Mouse (Mus musculus) layer of hippocampus, postnatal 14 days (tissue): ENCODE data around the gene Klhl29. TPM values are rescaled to one million over a fixed set of nuclear protein-coding genes. Genes with fewer than 3 reads are reported as not detected.

Experiments used
- DNase-seq, 2 experiments: peaks; one replicate each; pipeline ENCODE4 v3.0.0; 2021 to 2022; ENCODE audit warnings: low spot score in 2 of 2, mixed read lengths in 1 of 2
- total RNA-seq, 2 experiments: library from RNA; stranded (reverse); gene quantifications; 2 replicates each; pipeline ENCODE4 v1.2.3; 2021

The Klhl29 gene
- total RNA-seq, 2 experiments from 2014 or later = 32.5 to 35.4 TPM

GRCm38 (mm10) chr12:5257174-5257573, 118.3 kb downstream of the Klhl29 start:
- DNase-seq = no peak

- DNase-seq = no peak
Measured at GRCm38 (mm10) chr12:5255079-5255478, 120.4 kb downstream of the Klhl29 start.

GRCm38 (mm10) chr12:5254246-5254982, 121.1 kb downstream of the Klhl29 start:
- no peak for DNase-seq

GRCm38 (mm10) chr12:5253289-5254005, 122.0 kb downstream of the Klhl29 start:
- DNase-seq = no peak

DNA sequence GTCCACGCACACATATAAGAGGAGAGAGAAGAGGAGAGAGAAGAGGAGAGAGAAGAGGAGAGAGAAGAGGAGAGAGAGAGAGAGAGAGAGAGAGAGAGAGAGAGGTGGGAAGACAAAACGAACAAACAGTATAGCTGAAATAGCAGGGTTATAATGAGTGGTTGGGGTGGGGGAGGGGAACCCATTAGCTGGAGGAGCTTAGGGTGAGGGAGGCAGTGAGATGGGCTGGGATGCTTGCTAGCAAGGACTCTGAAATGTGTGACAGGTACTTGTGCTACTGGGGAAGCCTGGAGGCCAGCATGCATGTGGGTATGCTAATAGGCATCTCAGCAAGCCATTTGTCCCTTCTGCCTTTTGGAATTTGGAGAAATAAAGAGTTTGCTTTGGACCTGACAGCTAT, 122.9 kb downstream of the Klhl29 start:
- DNase-seq = no peak

GRCm38 (mm10) chr12:5250042-5250441, 125.4 kb downstream of the Klhl29 start:
- no peak for DNase-seq

DNA sequence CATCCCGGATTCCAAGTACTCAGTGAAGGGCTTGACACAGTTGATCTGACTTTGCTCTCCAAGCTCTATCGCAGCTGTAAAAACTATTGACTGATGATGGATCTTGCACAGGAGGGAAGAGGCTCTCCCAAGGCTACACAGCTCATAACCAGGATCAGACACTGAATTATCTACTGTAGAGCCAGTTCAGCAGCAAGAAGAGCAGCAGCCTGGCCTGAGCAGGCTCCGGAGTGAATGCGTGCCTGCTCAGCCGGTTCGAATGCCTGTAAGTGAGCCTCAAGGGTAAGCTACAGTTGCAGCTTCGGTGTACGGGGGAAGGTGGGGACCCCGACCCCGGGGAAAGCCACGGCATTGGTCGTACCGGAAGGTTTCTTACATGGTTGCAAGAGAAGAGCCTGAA, 126.4 kb downstream of the Klhl29 start:
- DNase-seq = no peak

DNA sequence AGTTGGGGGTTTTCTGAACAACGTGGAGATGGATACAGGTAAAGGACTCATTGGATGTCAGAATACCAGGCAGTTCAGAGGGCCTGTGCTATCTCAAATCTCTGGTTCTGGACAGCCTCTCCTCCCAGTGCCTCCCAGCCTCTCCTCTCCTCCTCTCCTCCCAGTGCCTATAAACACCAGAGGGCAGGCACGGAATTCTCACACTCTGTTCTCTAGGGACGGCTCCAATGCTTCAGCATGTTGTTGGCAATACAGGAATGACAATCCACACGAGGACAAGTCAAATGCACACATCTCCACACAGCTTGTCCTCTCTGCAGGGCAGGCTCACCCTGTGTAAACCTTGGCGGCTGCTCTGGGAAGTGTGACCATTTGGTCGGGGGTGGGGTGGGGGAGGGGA, 128.0 kb downstream of the Klhl29 start:
- no peak for DNase-seq

GRCm38 (mm10) chr12:5246721-5247341, 128.7 kb downstream of the Klhl29 start:
- DNase-seq = peak in 1 of 2 experiments; percentile 73

- DNase-seq = no peak
Measured at GRCm38 (mm10) chr12:5246193-5246621, 129.3 kb downstream of the Klhl29 start.

DNA sequence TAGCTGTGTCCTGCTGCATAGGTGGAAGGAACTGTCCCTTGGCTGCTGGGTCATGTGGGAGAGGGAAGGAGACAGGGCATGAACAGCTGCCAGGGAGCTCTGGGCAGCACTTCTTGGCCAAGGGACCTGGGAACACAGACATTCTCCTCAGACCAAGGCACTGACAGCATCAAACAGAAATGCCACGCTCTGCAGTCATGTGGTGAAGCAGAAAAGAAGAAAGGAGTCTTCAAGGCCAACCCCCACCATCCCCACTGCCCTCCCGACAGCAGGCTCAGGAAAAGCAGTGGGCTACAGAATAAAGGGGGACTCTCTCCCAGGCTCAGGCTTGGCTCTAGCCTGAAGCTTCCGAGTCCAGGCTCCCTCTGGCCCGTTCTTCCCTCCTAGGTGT, 130.3 kb downstream of the Klhl29 start:
- no peak for DNase-seq

DNA sequence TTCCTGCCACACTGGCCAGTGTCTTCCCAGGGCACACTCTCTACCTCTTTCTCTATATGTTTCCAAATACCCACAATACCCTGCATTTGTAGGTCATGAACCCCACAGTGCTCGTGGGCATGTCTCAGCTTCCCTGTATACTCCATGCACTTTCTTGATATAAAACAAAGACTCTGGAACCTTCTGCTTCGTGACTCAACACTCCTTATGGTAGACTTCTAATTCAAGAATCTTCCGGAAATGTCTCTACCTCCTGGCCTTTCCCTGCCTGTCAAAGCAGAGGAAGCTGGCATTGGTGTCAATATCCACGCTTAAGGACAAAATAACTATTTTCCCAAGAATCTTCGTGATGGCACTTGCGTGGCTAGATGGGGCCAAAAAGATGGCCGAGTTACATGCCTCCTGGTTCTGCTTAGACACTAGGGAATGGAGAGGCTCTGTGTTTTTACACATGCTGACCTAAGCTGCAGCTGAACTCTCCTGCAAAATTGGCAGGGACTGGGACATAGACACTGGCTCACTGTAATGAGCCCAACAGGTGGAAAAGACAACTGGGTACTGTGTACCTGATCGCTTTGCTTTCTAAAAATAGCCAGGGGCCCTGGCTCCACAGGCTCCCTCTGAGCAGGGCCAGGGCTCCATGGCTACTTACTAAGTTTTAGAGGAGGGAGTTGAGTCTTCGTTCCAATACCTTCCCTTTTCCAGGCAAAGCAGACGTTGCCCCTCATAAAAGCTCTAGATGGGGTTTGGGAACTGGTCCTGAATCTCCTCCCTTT, 130.9 kb downstream of the Klhl29 start:
- no peak for DNase-seq

DNA sequence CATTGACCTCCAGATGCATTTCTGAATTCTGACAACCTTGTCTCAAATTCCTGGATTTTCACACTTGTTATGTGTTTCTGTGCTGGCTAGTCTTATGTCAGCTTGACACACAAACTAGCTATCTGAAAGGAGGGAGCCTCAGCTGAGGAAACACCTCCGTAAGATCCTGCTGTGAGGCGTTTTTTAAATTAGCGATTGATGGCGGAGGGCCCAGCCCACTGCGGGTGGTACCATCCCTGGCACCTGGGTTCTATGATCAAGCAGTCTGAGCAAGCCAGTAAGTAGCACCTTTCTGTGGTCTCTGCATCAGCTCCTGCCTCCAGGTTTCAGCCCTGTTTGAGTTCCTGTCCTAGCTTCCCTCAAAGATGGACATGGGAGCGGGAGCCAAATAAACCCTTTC, 131.6 kb downstream of the Klhl29 start:
- DNase-seq = no peak

GRCm38 (mm10) chr12:5243449-5243848, 132.0 kb downstream of the Klhl29 start:
- DNase-seq = no peak

DNA sequence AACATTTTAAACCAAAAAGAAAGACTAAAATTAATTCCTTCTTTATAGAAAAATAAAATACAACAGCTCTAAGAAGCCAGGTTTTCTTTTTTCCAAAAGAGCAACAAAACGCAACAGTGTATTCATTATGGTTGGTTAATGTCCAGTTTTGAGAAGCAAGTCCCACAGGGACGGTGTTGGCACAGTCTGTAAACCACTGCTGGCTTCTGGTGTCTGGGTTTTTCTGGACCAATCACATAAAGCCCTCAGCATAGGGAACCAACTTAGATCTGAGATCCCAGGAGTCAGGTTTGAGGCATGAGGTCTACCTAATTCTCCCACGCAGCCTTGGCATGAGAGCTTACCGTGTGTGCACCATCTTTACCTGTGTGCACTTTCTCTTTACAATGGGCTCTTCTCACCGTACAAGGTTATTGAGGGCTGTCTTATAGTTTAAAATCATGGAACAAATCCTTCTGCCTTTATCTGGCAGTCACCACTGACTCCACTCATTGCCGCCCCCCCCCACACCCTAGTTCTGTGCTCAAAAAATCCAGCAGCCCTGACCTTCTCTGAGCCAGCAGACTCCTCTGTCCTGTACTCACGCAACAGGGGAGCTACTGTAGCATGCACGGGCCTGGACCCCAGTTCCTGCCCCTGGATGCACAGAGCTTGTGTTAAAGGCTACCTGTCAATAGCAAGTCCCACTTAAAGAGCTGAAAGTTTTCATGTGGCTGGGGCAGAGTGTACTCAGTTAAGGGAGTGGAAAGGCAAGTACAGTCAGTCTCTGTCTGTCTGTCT, 132.7 kb downstream of the Klhl29 start:
- no peak for DNase-seq

DNA sequence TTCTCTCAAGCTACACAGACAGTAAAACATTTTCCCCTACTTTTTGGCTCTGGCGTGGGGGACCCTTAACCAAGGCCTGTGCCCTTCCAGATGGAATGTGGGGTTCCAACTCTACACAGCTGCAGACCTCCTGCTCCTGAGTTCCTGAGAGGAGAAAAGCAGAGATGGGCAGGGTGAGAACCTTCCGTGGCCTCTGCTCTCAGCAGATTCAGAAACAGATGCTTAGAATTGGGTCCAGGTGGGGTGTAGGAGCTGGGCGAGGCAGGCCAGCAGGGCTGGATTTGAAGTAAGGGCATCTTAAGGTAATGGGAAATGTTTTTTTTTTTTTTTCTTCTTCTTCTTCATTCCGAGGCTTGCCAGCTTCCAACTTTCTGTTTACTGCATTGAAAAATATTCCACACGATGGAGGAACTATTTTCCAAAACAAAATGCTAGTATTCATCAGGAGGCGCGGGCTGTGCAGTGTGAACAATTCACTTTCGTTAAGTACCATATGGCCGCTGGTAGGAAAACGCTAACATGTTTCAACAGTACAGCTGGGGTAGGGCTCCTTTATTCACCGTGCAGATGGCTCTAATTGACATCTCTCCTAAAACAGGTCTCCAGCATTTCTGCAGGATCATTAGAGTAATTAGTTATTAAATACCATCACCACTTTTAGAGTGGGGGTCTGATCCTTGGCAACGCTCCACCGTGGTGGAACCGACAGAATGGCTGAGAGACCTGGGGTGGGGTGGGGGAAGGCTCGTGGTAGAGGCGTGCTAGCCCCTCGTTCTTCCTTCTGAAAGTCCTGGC, 135.8 kb downstream of the Klhl29 start:
- DNase-seq = peak; percentile 49 to 85

DNA sequence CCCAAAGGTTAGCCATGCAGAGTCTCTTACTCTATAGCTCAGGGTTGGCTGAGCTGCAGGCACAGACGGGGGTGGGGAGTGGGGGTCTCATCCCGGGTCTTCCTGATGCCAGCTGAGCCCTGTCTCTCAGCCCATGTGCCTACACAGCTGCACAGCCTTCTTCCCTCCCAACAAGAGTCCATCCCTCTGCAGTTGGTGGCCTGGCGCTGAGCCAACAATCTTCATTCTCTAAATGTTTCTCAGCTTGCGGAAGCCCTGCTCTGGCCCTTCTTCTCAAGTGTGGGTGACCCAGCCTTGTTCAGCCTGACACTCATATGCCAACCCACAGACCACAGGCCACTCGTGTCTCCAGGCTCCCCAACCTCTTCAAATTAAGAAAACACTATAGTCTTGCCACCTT, 138.4 kb downstream of the Klhl29 start:
- DNase-seq = no peak

DNA sequence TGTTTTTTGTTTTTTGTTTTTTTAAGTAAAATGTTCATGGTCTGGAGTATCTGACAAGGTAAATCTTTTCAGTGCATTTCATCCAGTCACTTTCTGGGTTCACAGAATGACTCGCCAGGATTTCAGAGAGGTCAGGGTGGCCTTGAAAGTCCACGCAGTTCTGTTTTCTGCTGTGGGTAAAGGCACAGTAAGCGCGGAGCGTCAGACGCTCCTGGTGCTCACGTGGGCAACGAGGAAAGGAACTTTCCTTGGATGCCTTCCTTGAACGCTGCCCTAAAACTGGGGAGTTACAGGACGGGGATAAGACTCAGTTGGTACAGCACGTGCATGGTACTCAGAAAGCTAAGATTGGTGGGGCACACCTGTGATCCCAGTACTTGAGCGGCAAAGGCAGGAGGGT, 139.9 kb downstream of the Klhl29 start:
- no peak for DNase-seq

DNA sequence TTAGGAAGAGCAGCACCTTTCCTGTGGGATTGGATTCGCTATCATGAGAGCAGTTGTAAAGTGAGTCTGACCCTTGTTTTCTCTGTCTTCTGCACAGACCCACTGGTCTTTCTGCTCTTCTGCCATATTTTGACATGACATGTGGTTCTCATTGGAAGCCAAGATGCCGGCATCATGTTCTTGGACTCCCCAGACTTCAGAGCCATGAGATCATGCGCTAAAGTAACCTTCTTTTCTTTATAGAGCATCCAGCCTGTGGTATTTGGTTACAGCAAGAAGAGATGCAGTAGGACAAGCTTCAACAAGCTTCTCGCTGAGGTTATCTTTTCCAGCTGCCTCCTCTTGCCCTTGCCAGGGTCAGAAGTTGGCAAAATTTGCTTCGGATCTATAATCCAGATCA, 145.0 kb downstream of the Klhl29 start:
- no peak for DNase-seq
